Mouse (Mus musculus) myocyte (in vitro differentiated cells): Measurements from ENCODE around the gene Meis2. TPM values are rescaled to one million over a fixed set of nuclear protein-coding genes. Genes with fewer than 3 reads are reported as not detected.
A peak's percentile ranks its signal among the peaks of the same experiment; 100 is the strongest.

ENCODE experiments used
- H3K27me3 ChIP-seq: one replicate; pipeline ENCODE4 v1.6.1; 2011; ENCODE audit not compliant: control insufficient read depth, insufficient read depth, insufficient read length
- H3K36me3 ChIP-seq: one replicate; pipeline ENCODE4 v1.6.1; 2011; ENCODE audit not compliant: control insufficient read depth, insufficient read depth
- H3K4me2 ChIP-seq: one replicate; pipeline ENCODE4 v1.6.1; 2011; ENCODE audit warnings: low read depth, control low read depth
- H3K4me3 ChIP-seq: one replicate; pipeline ENCODE4 v1.5.1; 2011; ENCODE audit warnings: mild to moderate bottlenecking, control low read depth, moderate library complexity
- H3K79me2 ChIP-seq: one replicate; pipeline ENCODE4 v1.6.1; 2011; ENCODE audit not compliant: control insufficient read depth, insufficient read depth
- H3ac ChIP-seq: one replicate; pipeline ENCODE4 v1.6.1; 2011; ENCODE audit not compliant: control insufficient read depth, insufficient read length
- CEBPB ChIP-seq: IDR thresholded peaks from 2 replicates; pipeline ENCODE4 v1.6.1; 2011; ENCODE audit warnings: mild to moderate bottlenecking, moderate library complexity; ENCODE audit not compliant: poor library complexity, insufficient read depth, severe bottlenecking
- E2F4 ChIP-seq: IDR thresholded peaks from one replicate; pipeline ENCODE4 v1.6.1; 2011; ENCODE audit warnings: mild to moderate bottlenecking, control low read depth, moderate library complexity; ENCODE audit not compliant: insufficient read depth
- MAX ChIP-seq: IDR thresholded peaks from one replicate; pipeline ENCODE4 v1.6.1; 2011; ENCODE audit warnings: low read depth, mild to moderate bottlenecking, control low read depth
- MYOD1 ChIP-seq, 3 experiments: IDR thresholded peaks; one replicate each; pipeline ENCODE4 v1.6.1; 2011; ENCODE audit warnings: control low read depth in 2 of 3, low read depth in 2 of 3, mild to moderate bottlenecking in 2 of 3, moderate library complexity in 1 of 3; ENCODE audit not compliant: insufficient read length in 2 of 3, control insufficient read depth in 1 of 3
- MYOG ChIP-seq, 3 experiments: IDR thresholded peaks; one replicate each; pipeline ENCODE4 v1.6.1; 2011; ENCODE audit warnings: control low read depth in 2 of 3, low read depth in 2 of 3, mild to moderate bottlenecking in 2 of 3; ENCODE audit not compliant: insufficient read length in 2 of 3, control insufficient read depth in 1 of 3, insufficient read depth in 1 of 3
- POLR2A ChIP-seq: IDR thresholded peaks from one replicate; pipeline ENCODE4 v1.6.1; 2011; ENCODE audit warnings: low read depth, mild to moderate bottlenecking, control low read depth, moderate library complexity; ENCODE audit not compliant: insufficient read length
- POLR2AphosphoS2 ChIP-seq: IDR thresholded peaks from one replicate; pipeline ENCODE4 v1.6.1; 2011; ENCODE audit warnings: low read depth, control low read depth; ENCODE audit not compliant: insufficient read length
- REST ChIP-seq: IDR thresholded peaks from one replicate; pipeline ENCODE4 v1.6.1; 2011; ENCODE audit warnings: mild to moderate bottlenecking, control low read depth, moderate library complexity; ENCODE audit not compliant: insufficient read depth, insufficient read length
- SRF ChIP-seq: IDR thresholded peaks from one replicate; pipeline ENCODE4 v1.6.1; 2011; ENCODE audit warnings: low read depth; ENCODE audit not compliant: control insufficient read depth, insufficient read length
- TCF12 ChIP-seq: IDR thresholded peaks from one replicate; pipeline ENCODE4 v1.6.1; 2011; ENCODE audit warnings: mild to moderate bottlenecking, control low read depth; ENCODE audit not compliant: poor library complexity, insufficient read depth, severe bottlenecking
- TCF3 ChIP-seq: IDR thresholded peaks from one replicate; pipeline ENCODE4 v1.6.1; 2011; ENCODE audit warnings: low read depth, control low read depth; ENCODE audit not compliant: insufficient read length
- USF1 ChIP-seq: IDR thresholded peaks from one replicate; pipeline ENCODE4 v1.6.1; 2011; ENCODE audit warnings: low read depth, mild to moderate bottlenecking, control low read depth, moderate library complexity
- polyA plus RNA-seq: library from polyadenylated mRNA; unstranded; fragments of >200 nt; fragmentation: generic; extraction: Trizol; gene quantifications from one replicate; pipeline ENCODE4 v1.2.1, GENCODE M21; 2012; ENCODE audit warnings: missing spikeins

The Meis2 gene
- polyA plus RNA-seq, 1 experiment: 9.3 TPM

DNA sequence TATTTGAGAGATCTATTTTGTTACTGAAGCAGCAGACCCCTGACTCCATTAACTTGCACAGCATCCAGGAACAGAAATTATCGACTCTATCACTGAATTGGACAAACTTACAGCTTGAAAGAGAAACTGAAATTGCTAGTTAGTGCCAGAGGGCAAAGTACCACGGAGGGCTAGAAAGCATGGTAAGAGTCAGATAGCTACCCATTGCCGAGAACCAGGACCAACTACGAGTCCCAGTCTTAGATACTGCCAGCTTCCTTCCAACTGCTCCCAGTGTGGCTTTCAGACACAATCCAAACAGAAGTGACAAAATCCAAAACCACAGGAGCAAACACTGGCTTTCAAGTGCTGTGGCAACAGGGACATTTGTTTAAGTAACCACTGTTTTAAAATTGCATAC, 81.2 kb downstream of the Meis2 start:
- peaks cover 5% of the 10 kb centered on the region for H3K36me3 ChIP-seq
- no peak overlapping the region for H3ac ChIP-seq
- H3K79me2 ChIP-seq: no peaks in the 10 kb centered on the region
- H3K27me3 ChIP-seq: no peaks in the 10 kb centered on the region
- no peak overlapping the region for H3K4me2 ChIP-seq
- no peak overlapping the region for H3K4me3 ChIP-seq
- TF ChIP-seq TCF3 (no peak), USF1 (no peak), TCF12 (no peak), SRF (no peak), CEBPB (no peak), POLR2AphosphoS2 (no peak)

GRCm38 (mm10) chr2:115980490-115980889, 85.1 kb downstream of the Meis2 start:
- Histone ChIP-seq H3K4me2 (no peak overlapping the region), H3K4me3 (no peak overlapping the region), H3K79me2 (no peaks in the 10 kb centered on the region), H3K36me3 (peaks cover 5% of the 10 kb centered on the region), H3ac (no peak overlapping the region), H3K27me3 (no peaks in the 10 kb centered on the region)
- TF ChIP-seq POLR2A (peak; percentile 29), E2F4 (no peak), POLR2AphosphoS2 (peak; percentile 18)

GRCm38 (mm10) chr2:115979683-115980476, 85.8 kb downstream of the Meis2 start:
- TF ChIP-seq MYOG (IDR thresholded peaks at IDR 0.05; ENCODE audit: control insufficient read depth in 1 of 3, insufficient read depth in 1 of 3, insufficient read length in 2 of 3, low read depth in 2 of 3) (no peak), USF1 (no peak), MYOD1 (IDR thresholded peaks at IDR 0.05; ENCODE audit: control insufficient read depth in 1 of 3, insufficient read length in 2 of 3, low read depth in 2 of 3) (no peak), POLR2AphosphoS2 (no peak), E2F4 (no peak), TCF12 (no peak), REST (no peak), POLR2A (no peak), TCF3 (no peak), MAX (no peak), CEBPB (no peak), SRF (no peak)
- H3K27me3 ChIP-seq: no peaks in the 10 kb centered on the region
- no peak overlapping the region for H3ac ChIP-seq
- H3K36me3 ChIP-seq: peaks cover 5% of the 10 kb centered on the region
- no peaks in the 10 kb centered on the region for H3K79me2 ChIP-seq
- no peak overlapping the region for H3K4me3 ChIP-seq
- no peak overlapping the region for H3K4me2 ChIP-seq

DNA sequence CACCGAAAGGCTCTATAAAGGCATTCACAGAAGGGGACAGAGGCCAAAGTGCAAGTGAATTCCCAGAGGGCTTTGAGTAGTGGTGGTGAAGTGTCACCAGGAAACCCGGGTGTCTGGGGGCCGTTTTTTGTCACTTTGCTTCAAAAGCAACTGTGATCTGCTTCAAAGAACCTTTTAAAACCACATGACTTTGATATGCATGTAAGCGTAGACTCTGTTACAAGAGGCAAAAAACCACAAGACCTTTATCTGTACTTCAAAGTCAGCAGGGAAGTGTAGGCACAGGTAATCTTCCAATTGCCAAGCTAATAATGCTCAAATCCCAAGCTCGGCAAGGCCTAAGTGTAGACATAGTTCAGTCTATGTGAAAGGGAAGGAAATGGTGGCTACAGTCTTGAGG, 87.0 kb downstream of the Meis2 start:
- Histone ChIP-seq H3K79me2 (no peaks in the 10 kb centered on the region), H3K4me3 (no peak overlapping the region), H3ac (no peak overlapping the region), H3K4me2 (no peak overlapping the region), H3K36me3 (peaks cover 5% of the 10 kb centered on the region), H3K27me3 (no peaks in the 10 kb centered on the region)
- no peak for TF ChIP-seq MYOG (IDR thresholded peaks at IDR 0.05; ENCODE audit: control insufficient read depth in 1 of 3, insufficient read depth in 1 of 3, insufficient read length in 2 of 3, low read depth in 2 of 3)
- TF ChIP-seq MAX: no peak
- no peak for TF ChIP-seq POLR2A
- no peak for TF ChIP-seq POLR2AphosphoS2
- no peak for TF ChIP-seq CEBPB
- TF ChIP-seq TCF3: no peak
- TF ChIP-seq E2F4: no peak
- TF ChIP-seq MYOD1 (IDR thresholded peaks at IDR 0.05; ENCODE audit: control insufficient read depth in 1 of 3, insufficient read length in 2 of 3, low read depth in 2 of 3): no peak
- no peak for TF ChIP-seq SRF
- TF ChIP-seq TCF12: no peak
- no peak for TF ChIP-seq REST
- no peak for TF ChIP-seq USF1

- Histone ChIP-seq H3K79me2 (no peaks in the 10 kb centered on the region), H3K4me2 (no peak overlapping the region), H3K27me3 (no peaks in the 10 kb centered on the region), H3K36me3 (peaks cover 5% of the 10 kb centered on the region), H3ac (no peak overlapping the region), H3K4me3 (no peak overlapping the region)
- TF ChIP-seq MAX (no peak), REST (no peak), POLR2A (no peak), POLR2AphosphoS2 (no peak), MYOD1 (IDR thresholded peaks at IDR 0.05; ENCODE audit: control insufficient read depth in 1 of 3, insufficient read length in 2 of 3, low read depth in 2 of 3) (no peak), E2F4 (no peak), CEBPB (no peak), MYOG (IDR thresholded peaks at IDR 0.05; ENCODE audit: control insufficient read depth in 1 of 3, insufficient read depth in 1 of 3, insufficient read length in 2 of 3, low read depth in 2 of 3) (no peak), TCF12 (no peak), TCF3 (no peak), USF1 (no peak), SRF (no peak)
Measured at GRCm38 (mm10) chr2:115971296-115971805, 94.3 kb downstream of the Meis2 start.
